Mouse (Mus musculus) embryo, embryonic 9.5 days (tissue): ENCODE data around the gene Lpcat3.

Experiments
- DNase-seq: peaks from one replicate; pipeline ENCODE4 v3.0.0-alpha.2; 2017; ENCODE audit errors: extremely low spot score

Lpcat3 gene

GRCm38 (mm10) chr6:124704417-124704816 is 41.6 kb downstream of the Lpcat3 start:
- DNase-seq, result no peak

GRCm38 (mm10) chr6:124706061-124706627 is 43.3 kb downstream of the Lpcat3 start:
- no peak for DNase-seq

- DNase-seq, result no peak
These were observed 45.6 kb downstream of the Lpcat3 start for GRCm38 (mm10) chr6:124708289-124708889.

DNA sequence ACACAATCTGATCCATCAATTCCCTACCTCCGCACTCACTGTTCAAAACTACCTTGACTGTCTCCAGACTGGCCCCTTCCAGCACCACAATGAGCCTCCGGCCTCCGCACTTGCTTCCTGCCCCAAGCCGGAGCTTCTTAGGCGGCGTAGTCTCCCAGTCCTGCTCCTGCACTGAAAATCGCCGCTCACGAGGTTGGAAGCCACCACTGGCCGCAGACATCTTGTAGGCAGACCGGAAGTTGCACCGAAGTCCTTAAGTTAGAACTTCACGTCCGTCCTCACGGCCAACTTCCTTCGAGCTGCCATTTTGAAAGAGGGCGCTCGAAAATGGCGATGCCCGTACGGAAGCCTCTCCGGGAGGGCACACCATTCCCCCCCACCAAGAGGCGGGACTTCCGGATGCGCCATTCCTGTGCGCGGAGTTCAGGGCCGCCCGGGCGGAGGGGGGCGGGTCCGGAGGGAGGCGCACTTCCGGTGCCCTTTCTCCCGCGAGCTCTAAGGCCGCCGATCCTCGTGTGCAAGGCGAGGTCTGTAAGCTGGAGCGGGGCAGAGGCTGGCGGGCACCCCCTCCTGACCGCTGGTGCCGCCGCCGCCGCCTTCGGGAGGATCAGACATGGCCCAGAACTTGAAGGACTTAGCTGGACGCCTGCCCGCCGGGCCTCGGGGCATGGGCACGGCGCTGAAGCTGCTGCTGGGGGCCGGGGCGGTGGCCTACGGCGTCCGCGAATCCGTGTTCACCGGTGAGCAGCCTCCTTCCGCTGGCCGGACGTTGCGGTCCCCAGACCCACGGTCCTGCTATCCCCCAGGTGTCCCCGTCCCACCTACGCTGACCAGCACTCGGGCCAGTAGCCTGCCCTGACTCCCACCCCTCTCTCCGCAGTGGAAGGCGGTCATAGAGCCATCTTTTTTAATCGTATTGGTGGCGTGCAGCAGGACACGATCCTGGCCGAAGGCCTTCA is 49.3 kb downstream of the Lpcat3 start, which contains the start of the genes Emg1 and Phb2:
TSS of gene Emg1 (minus strand) at position 355 of the 959 bp plus-strand sequence.
TSS of gene Phb2 (plus strand) at position 513 of the 959 bp plus-strand sequence.
- peak; percentile 98 for DNase-seq

- DNase-seq, result no peak
These were observed 50.1 kb downstream of the Lpcat3 start for GRCm38 (mm10) chr6:124712918-124713317.

DNA sequence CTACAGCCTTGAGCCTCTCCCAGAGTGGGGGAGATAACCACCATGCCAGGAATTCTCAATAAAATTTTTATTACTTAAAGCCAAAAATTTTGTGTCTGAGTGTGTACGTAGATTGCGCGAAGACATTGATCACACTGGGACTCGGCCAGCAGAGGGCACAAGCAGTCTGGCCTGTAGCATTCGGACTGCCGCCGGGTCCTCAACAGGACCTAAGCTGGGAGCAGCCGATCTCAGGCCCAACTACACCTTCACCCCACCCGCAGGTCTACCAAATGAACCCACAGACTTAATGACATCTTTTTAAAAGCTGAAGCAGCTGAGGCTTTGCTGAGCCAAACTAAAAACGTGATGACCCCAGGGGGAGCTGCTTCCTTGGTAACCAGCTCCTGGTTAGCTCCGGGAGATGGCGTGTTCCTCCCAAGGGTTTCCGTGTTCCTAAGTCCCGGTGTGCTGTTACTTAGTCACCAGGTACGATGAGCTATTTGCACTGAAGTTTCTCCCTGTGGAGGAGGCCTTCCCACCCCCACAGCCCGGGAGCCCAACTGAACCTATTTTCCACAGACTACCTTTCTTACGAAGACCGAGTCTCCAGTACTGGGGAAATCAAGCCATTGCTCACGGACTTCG is 54.1 kb downstream of the Lpcat3 start:
- peak; percentile 49 for DNase-seq

DNA sequence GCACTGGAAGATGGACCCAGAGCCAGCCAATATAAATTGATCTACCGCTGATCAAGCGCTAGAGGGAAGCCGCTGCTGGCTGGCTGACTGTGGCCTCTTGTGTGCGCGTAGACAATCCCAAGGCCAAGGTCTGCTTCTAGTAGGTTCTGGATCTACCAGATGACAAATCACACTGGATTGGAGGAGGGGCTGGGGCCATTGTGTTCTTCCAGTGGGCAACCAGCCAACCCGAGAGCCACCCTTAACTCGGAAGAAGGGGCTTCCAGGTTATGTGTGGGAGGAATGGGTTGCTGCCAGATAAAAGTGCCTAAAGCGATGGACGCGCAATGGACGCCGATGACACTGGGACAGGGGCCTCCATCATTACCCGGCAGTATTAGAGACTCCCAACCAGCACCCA is 55.1 kb downstream of the Lpcat3 start:
- no peak for DNase-seq

- DNase-seq, result no peak
These were observed 55.9 kb downstream of the Lpcat3 start for GRCm38 (mm10) chr6:124718703-124719102.

DNA sequence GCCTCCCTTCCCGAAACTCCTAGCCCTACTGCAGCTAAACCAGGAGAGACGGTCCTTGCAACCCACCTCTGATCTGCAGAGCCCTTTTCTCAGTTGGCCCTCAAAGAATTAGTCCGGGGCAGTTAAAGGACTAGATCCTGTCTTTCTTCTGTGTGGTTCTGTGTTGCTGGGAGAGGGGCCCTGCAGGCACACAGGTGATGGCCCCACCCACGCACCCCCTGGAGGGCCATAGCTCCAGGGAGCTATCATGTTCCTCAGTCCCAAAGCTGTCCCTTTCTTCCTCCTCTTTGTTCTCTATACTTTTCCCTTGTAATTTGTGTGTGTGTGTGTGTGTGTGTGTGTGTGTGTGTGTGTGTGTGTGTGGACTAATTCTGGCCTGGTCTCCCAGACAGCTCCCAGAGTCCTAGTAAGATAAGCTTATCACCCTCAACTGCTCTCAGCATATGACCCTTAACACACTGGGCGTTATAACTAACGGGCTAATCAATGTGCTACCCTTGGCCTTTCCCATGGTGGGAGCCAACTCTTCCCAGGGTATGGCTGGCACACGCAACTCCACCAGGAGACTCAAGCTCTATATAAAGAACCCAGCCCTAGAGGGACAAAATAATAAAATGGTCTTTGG is 56.6 kb downstream of the Lpcat3 start:
- no peak for DNase-seq

DNA sequence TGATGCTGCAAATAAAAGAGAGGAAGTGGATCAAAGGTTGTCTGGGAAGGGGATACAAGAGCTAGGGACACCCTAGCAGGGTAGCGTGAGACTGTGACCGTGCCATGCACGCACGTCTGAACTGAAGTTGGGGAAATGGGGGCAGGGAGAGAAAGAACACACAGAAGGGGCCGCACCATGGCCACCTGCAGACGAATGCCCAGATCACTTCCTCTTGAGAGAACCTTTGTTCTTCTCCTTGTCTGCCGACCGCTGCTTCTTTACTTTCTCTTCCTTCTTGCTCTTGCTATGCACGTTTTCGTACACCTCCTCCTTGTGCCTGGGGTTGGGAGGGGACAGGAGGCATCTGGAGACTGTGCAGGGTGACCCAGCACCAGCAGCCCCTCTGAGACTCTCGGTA is 58.1 kb downstream of the Lpcat3 start:
- no peak for DNase-seq

DNA sequence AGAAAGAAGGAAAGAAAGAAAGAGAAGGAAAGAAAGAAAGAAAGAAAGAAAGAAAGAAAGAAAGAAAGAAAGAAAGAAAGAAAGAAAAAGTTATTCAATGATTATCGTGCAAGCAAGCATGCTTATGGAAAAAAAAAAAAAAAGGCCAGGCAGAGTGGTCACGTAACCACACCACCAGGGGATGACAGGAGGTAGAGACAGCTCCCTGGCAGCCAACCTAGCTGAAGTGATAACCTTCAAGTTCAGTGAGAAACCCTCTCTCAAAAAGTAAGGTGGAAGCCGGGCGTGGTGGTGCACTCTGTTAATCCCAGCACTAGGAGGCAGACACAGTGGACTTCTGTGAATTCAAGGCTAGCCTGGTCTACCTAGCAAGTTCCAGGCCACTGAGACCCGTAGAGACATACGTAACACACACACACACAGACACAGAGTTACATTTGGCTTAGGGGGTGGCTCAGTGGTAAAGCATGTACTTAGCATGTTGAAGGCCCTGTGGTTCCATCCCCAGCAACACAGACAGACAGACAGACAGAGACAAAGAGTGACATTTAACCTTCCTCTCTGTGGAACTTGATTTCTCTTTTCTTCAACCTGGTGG is 60.1 kb downstream of the Lpcat3 start:
- no peak for DNase-seq

GRCm38 (mm10) chr6:124723541-124723940 is 60.7 kb downstream of the Lpcat3 start:
- DNase-seq, result no peak

DNA sequence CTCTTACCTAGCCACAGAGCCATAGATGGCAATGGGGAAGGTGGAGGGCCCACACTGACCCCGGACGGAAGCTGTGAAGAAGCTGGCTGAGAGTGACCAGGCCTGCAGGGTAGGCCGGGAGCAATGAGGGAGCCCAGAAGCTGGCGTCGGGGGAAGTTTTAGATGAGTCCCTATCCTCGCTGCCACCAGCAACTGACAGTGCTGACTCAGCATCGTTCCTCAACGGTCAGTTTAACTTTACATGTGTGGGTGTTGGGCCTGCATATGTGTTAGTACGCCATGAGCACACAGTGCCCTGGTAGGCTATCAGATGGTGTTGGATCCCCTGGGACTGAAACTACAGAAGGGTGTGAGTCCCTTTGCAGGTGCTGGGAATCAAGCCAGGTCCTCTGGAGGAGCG is 61.6 kb downstream of the Lpcat3 start:
- DNase-seq, result no peak

DNA sequence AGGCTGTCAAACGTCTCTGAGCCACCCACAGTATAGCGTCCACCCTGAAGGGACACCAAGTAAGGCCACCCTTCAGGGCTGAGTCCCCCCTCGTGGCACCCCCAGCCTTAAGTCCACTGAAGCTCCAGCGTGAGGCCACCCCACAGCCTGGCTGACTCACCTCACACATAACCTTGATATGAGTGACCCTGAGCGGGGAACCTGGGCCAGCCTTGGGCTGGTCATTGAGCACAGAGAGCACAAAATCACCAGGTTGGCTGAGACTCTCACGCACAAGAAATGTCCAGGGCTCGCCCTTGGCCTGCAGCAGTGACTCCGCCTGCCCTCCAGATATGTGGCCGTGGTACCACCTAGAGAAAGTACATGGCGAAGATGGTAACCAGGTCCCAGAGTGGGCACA is 65.8 kb downstream of the Lpcat3 start:
- no peak for DNase-seq

DNA sequence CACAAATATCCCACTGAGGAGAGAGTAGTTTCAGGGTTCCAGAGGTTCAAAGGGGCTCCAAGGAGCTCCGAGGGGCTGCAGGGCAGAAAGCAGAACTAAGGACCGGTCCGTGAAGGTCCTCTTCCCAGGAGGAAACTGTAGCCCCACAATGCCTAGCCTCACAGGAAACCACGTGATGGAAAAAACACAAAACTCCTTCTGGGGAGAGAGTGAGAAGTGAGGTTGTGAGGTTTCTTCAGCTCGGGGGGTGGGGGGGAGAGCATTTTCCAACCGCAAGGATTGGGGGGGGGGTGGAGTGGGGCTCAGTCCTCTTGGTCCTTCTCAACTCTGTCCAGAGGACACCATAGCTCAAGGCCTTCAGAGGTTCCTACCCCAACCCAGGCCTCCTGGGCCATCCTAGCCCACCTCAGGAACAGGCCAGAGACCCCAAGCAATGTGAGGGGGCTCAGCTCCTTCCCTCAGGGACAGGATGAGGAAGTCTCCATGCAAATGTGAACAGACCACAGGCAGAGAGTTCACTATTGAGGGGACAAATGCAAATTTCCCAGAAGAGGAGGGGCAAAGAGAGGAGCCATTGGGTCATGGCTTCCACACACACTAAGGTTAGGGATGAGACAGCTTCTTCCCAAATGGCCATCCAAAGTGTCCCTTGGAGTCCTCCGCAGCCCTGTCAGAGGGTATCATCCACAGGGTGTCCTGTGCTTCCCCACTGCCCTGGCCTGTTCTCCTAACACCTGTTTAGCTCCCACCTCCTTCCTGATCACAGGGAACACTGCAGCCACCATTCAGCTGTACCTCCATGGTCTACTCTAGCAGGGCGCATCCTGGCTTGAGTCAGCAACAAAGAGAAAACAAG is 67.3 kb downstream of the Lpcat3 start:
- no peak for DNase-seq

GRCm38 (mm10) chr6:124731038-124731437 is 68.2 kb downstream of the Lpcat3 start:
- no peak for DNase-seq

- DNase-seq, result no peak
These were observed 69.9 kb downstream of the Lpcat3 start for GRCm38 (mm10) chr6:124732476-124733370.

DNA sequence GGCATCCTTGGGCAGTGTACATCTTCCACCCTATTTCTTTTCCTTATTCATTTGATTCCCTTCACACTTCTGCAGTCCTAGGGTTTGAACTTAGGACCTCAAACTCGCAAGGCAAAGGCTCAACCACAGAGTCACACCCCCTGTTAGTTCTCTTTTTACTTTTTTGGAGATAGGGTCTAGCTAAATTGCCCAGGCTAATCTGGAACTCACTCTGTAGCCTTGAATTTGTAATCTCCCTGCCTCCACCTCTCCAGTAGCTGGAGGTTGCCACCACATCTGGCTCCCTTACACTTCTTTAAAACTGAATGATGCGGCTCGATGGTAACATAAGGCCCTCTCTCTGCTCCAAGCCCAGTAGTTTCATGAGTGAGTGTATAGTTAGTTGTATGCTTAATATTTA is 71.6 kb downstream of the Lpcat3 start:
- no peak for DNase-seq

- DNase-seq, result no peak
These were observed 74.2 kb downstream of the Lpcat3 start for GRCm38 (mm10) chr6:124737040-124737439.
